Mouse (Mus musculus) stomach, adult 2 months (tissue): ENCODE measurements around the gene Ms4a4b. TPM values are rescaled to one million over a fixed set of nuclear protein-coding genes. Genes with fewer than 3 reads are reported as not detected.

ENCODE experiments used
- polyA plus RNA-seq: library from polyadenylated mRNA; depleted of rRNA; stranded (reverse); fragments of >200 nt; gene quantifications from 2 replicates; pipeline ENCODE4 v1.2.3, GENCODE M21; 2012; rRNA removed

Gene Ms4a4b
- 0.02 and 0.06 TPM in 2 replicates for polyA plus RNA-seq

DNA sequence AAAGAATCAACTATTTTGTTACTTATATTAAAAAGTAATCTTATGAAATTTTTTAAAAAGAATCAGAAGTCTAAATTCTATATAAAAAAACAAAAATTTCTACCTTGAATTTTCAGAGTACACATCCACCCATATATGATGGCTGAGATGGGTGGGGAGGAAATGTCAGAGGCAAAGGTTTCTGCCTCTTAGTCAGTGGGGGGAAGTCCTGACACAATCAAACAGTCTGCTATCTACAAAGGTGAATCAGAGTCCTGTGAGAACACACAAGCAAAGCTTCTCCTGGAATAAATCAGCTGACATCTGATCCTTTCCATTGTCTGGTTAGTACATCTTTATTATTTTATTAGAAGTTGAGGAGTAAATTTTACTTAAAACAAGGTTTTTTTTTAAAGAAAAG, at the start of gene Ms4a4b:
Gene Ms4a4b, plus strand, starts transcription at position 216 of the 400 bp plus-strand sequence.

DNA sequence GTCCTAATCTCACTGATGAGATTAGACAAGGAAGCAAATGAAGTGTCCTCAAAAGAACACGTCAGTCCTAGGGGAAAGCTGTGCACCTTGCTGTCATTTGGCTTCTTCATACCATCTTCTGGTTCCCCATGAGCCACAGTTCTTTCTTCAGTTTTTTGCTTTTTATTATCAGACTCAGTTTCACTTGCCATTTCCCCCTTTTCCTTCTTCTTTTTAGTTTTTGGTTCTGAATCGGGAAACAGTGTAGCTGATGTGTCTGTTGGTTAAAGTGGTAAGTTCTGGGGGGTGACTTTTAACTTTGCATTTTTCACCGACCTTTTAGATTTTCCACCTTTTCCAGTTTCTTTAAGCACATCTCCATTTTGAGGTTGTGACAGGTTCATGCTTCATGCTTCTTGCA, 38.8 kb upstream of the Ms4a4b start, which contains the start of gene Ms4a4c:
Gene Ms4a4c, plus strand, starts transcription at position 244 of the 400 bp plus-strand sequence.

DNA sequence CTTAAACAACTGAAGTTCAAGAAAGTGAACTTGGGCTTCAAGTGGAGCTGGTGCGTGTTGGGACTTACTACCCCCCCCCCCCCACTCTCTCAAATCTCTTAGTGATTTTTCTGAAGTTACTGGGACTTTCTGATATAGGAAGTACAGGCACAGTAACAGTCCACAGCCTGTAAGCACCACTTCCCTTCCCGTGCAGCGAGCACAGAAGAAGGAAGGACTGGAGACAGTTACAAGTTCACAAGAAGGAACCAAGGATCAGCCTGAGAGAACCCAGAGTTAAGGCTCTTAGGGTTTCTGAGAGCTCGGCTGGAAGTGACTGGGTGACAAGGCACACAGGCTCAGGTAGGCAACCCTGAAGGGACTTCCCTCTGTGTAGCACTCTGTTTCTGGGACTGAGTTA, 25.9 kb downstream of the Ms4a4b start, which contains the start of gene Ms4a6c:
Gene Ms4a6c, plus strand, starts transcription at position 152 of the 400 bp plus-strand sequence.

GRCm38 (mm10) chr19:11485746-11486145, 42.4 kb downstream of the Ms4a4b start, which contains the start of gene Gm8369:
Gene Gm8369 (plus strand): TSS chr19:11485938.

GRCm38 (mm10) chr19:11516246-11516645, 72.9 kb downstream of the Ms4a4b start, which contains the start of gene Ms4a6b:
Gene Ms4a6b (plus strand): TSS chr19:11516512.

Other genes with a start within 250 kb of the Ms4a4b start
- not detected in 2 replicates for gene Ms4a13, start 246.8 kb upstream of the Ms4a4b start, polyA plus RNA-seq
- gene Ms4a12, start 211.1 kb upstream of the Ms4a4b start, polyA plus RNA-seq = 0.12 TPM in 1 of 2 replicates, not detected in the other
- gene Ms4a1, start 177.3 kb upstream of the Ms4a4b start, polyA plus RNA-seq = not detected in 2 replicates
- gene Ms4a5, start 159.7 kb upstream of the Ms4a4b start, polyA plus RNA-seq = not detected in 2 replicates
- gene Ms4a14, start 129.1 kb upstream of the Ms4a4b start, polyA plus RNA-seq = 0.01 and 0.10 TPM in 2 replicates
- gene Ms4a7, start 107.4 kb upstream of the Ms4a4b start, polyA plus RNA-seq = 0.42 TPM in 2 replicates
- gene Ms4a4a, start 68.0 kb upstream of the Ms4a4b start, polyA plus RNA-seq = 0.15 TPM in 1 of 2 replicates, not detected in the other
- gene Ms4a4c, start 38.8 kb upstream of the Ms4a4b start, polyA plus RNA-seq = 0.12 TPM in 1 of 2 replicates, not detected in the other
- gene Ms4a6c, start 25.8 kb downstream of the Ms4a4b start, polyA plus RNA-seq = 0.50 and 0.77 TPM in 2 replicates
- 0.10 TPM in 1 of 2 replicates, not detected in the other for gene Gm8369, start 42.4 kb downstream of the Ms4a4b start, polyA plus RNA-seq
- 0.23 and 0.65 TPM in 2 replicates for gene Ms4a6b, start 73.0 kb downstream of the Ms4a4b start, polyA plus RNA-seq
- gene Ms4a4d, start 93.2 kb downstream of the Ms4a4b start, polyA plus RNA-seq = 7.7 and 10.7 TPM in 2 replicates
- 0.17 and 0.59 TPM in 2 replicates for gene Ms4a6d, start 161.3 kb downstream of the Ms4a4b start, polyA plus RNA-seq
- 0.06 TPM in 1 of 2 replicates, not detected in the other for gene Ms4a2, start 180.2 kb downstream of the Ms4a4b start, polyA plus RNA-seq
- gene Ms4a3, start 197.3 kb downstream of the Ms4a4b start, polyA plus RNA-seq = not detected in 2 replicates
- not detected in 2 replicates for gene Oosp2, start 217.0 kb downstream of the Ms4a4b start, polyA plus RNA-seq
- gene Oosp1, start 247.6 kb downstream of the Ms4a4b start, polyA plus RNA-seq = not detected in 2 replicates